Mouse (Mus musculus) liver, adult 2 months (tissue): Measurements from ENCODE around the gene Odf3l1. TPM values are rescaled to one million over a fixed set of nuclear protein-coding genes. Genes with fewer than 3 reads are reported as not detected.

Source experiments
- DNase-seq: peaks from one replicate; pipeline ENCODE4 v3.0.0-alpha.2; 2011; ENCODE audit warnings: low read depth, low spot score; ENCODE audit errors: extremely low read depth
- H3K27ac ChIP-seq: fragments of 200-500 bp; replicated peaks from 2 replicates; pipeline ENCODE4 v1.5.1; 2012; ENCODE audit warnings: low read depth, mild to moderate bottlenecking, control low read depth, inconsistent platforms, low read length; ENCODE audit not compliant: insufficient read depth
- H3K27me3 ChIP-seq: fragments of 200-500 bp; 2 replicates; pipeline ENCODE4 v1.6.1; 2012; ENCODE audit warnings: mild to moderate bottlenecking, moderate library complexity, low read length, inconsistent platforms; ENCODE audit not compliant: control insufficient read depth, insufficient read depth
- H3K36me3 ChIP-seq: fragments of 200-500 bp; 2 replicates; pipeline ENCODE4 v1.6.1; 2012; ENCODE audit warnings: low read length, inconsistent platforms; ENCODE audit not compliant: control insufficient read depth, insufficient read depth
- H3K4me1 ChIP-seq: fragments of 200-500 bp; 2 replicates; pipeline ENCODE4 v1.6.1; 2011; ENCODE audit warnings: low read length; ENCODE audit not compliant: control insufficient read depth, insufficient read depth
- H3K4me3 ChIP-seq: fragments of 200-500 bp; 2 replicates; pipeline ENCODE4 v1.5.1; 2011; ENCODE audit warnings: low read depth, mild to moderate bottlenecking, control low read depth, low read length, moderate library complexity; ENCODE audit not compliant: insufficient read depth
- H3K79me2 ChIP-seq: fragments of 200-500 bp; 2 replicates; pipeline ENCODE4 v1.6.1; 2012; ENCODE audit warnings: inconsistent platforms, mild to moderate bottlenecking, low read length, moderate library complexity; ENCODE audit not compliant: control insufficient read depth, insufficient read depth
- H3K9ac ChIP-seq: fragments of 200-500 bp; 2 replicates; pipeline ENCODE4 v1.6.1; 2012; ENCODE audit warnings: low read depth, mild to moderate bottlenecking, control low read depth, inconsistent platforms, low read length
- CTCF ChIP-seq: fragments of 200-500 bp; IDR thresholded peaks from 2 replicates; pipeline ENCODE4 v1.5.1; 2011; ENCODE audit warnings: low read depth, low read length, control low read depth
- POLR2A ChIP-seq: fragments of 200-500 bp; IDR thresholded peaks from 2 replicates; pipeline ENCODE4 v1.6.1; 2011; ENCODE audit warnings: low read length, control low read depth; ENCODE audit not compliant: insufficient read depth; ENCODE audit errors: extremely low read depth
- WGBS: fragments of 180-500 bp; shearing (Covaris S2); methylation state at CpG from one replicate; pipeline ENCODE4 v1.1.7; 2018; 5-methylcytosine and 5-hydroxymethylcytosine counted together
- polyA plus RNA-seq: library from polyadenylated mRNA; depleted of rRNA; stranded (reverse); fragments of >200 nt; gene quantifications from 2 replicates; pipeline ENCODE4 v1.2.3, GENCODE M21; 2012
- total RNA-seq: library from RNA; depleted of rRNA; stranded (reverse); fragments of >200 nt; gene quantifications from 2 replicates; pipeline ENCODE4 v1.2.3, GENCODE M21; 2014

Gene Odf3l1
- total and polyA plus RNA-seq, 2 experiments: 0.11 TPM; not detected in 1

- Histone ChIP-seq H3K36me3 (no peaks in the 10 kb centered on the region), H3K9ac (no peak overlapping the region), H3K4me3 (no peak overlapping the region), H3K27me3 (no peaks in the 10 kb centered on the region), H3K79me2 (no peaks in the 10 kb centered on the region), H3K27ac (no peak overlapping the region), H3K4me1 (no peaks in the 10 kb centered on the region)
- peak; percentile 52 for DNase-seq
- TF ChIP-seq CTCF (no peak), POLR2A (no peak)
These were observed 22.6 kb downstream of the Odf3l1 start for GRCm38 (mm10) chr9:56841864-56842263.

- DNase-seq: no peak
- Histone ChIP-seq H3K4me1 (no peaks in the 10 kb centered on the region), H3K9ac (no peak overlapping the region), H3K27me3 (no peaks in the 10 kb centered on the region), H3K27ac (no peak overlapping the region), H3K4me3 (no peak overlapping the region), H3K79me2 (no peaks in the 10 kb centered on the region), H3K36me3 (no peaks in the 10 kb centered on the region)
- TF ChIP-seq CTCF: no peak
- TF ChIP-seq POLR2A: no peak
- 85% methylated on average over 5 of the region's 5 CpGs for WGBS
These were observed 23.8 kb downstream of the Odf3l1 start for GRCm38 (mm10) chr9:56840721-56841120.

DNA sequence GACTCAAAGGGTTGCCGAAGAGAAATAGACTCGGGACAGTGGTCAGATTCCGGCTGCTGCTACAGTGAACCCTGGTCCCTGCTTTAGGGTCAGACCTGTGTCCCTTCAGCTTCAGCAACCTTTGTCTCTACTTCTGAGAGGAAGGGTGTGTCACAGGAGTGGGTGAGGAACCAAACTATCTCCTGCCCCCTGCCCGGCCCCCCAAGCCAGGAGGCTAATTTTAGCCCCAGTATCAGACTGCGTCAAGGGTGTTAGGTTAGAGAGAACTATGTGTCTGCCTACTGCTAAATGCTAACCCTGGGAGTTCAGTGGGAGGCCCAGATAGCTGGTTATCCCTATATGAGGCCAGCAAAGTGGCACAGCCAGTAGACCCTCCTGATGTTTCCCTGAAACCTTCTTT, 29.3 kb downstream of the Odf3l1 start:
- H3K27ac ChIP-seq: no peak overlapping the region
- no peaks in the 10 kb centered on the region for H3K27me3 ChIP-seq
- 79% methylated on average over 5 of the region's 5 CpGs for WGBS
- H3K36me3 ChIP-seq: no peaks in the 10 kb centered on the region
- no peaks in the 10 kb centered on the region for H3K79me2 ChIP-seq
- TF ChIP-seq POLR2A (no peak), CTCF (no peak)
- H3K4me3 ChIP-seq: no peak overlapping the region
- H3K9ac ChIP-seq: no peak overlapping the region
- no peak for DNase-seq
- no peaks in the 10 kb centered on the region for H3K4me1 ChIP-seq

- Histone ChIP-seq H3K9ac (no peak overlapping the region), H3K79me2 (no peaks in the 10 kb centered on the region), H3K27ac (no peak overlapping the region), H3K27me3 (no peaks in the 10 kb centered on the region), H3K4me3 (no peak overlapping the region), H3K36me3 (no peaks in the 10 kb centered on the region), H3K4me1 (no peaks in the 10 kb centered on the region)
- WGBS: 46% methylated on average over 6 of the region's 6 CpGs
- no peak for DNase-seq
- TF ChIP-seq CTCF (no peak), POLR2A (no peak)
These were observed 31.6 kb downstream of the Odf3l1 start for GRCm38 (mm10) chr9:56832900-56833299.

- Histone ChIP-seq H3K4me1 (no peaks in the 10 kb centered on the region), H3K36me3 (no peaks in the 10 kb centered on the region), H3K9ac (no peak overlapping the region), H3K27ac (no peak overlapping the region), H3K4me3 (no peak overlapping the region), H3K27me3 (no peaks in the 10 kb centered on the region), H3K79me2 (no peaks in the 10 kb centered on the region)
- no peak for TF ChIP-seq POLR2A
- TF ChIP-seq CTCF: no peak
- 74% methylated on average over 3 of the region's 3 CpGs for WGBS
- no peak for DNase-seq
These were observed 32.6 kb downstream of the Odf3l1 start for GRCm38 (mm10) chr9:56831904-56832303.

DNA sequence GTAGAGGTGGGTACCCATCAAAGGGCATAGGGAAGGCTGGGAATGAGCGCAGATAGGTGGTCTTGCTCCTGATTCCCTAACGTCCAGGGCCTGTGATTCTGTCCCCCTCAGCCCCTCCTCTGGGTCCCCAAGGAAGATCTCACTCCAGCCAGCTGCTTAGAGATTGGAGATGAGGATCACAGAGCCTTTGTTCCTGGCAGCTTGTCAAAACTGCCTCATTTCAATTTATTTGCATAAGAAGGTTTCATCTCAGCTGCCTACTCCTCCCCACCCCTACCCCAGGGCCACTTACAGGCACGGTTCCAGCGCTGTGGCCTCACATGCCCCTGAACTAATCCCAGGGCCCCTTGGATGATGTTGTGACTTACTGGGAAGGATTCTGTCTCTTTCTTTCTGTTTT, 34.3 kb downstream of the Odf3l1 start:
- no peaks in the 10 kb centered on the region for H3K79me2 ChIP-seq
- no peak for DNase-seq
- no peaks in the 10 kb centered on the region for H3K4me1 ChIP-seq
- WGBS: 49% methylated on average over 4 of the region's 4 CpGs
- H3K27me3 ChIP-seq: 0 out of 2 replicates have a peak, but pooled peaks cover 4% of the 10 kb centered on the region
- no peak overlapping the region for H3K4me3 ChIP-seq
- TF ChIP-seq POLR2A (no peak), CTCF (no peak)
- no peak overlapping the region for H3K9ac ChIP-seq
- no peaks in the 10 kb centered on the region for H3K36me3 ChIP-seq
- H3K27ac ChIP-seq: no peak overlapping the region
